Mouse (Mus musculus): ENCODE measurements around the gene Samd10. TPM values are rescaled to one million over a fixed set of nuclear protein-coding genes. Genes with fewer than 3 reads are reported as not detected.

Samd10 gene
- polyA plus RNA-seq, 1 experiment = 26.1 TPM

- H3K27me3 ChIP-seq (replicated peaks; ENCODE audit: control insufficient read depth, insufficient read depth, low read length) = no peaks in the 10 kb centered on the region
- no peaks in the 10 kb centered on the region for H3K36me3 ChIP-seq (ENCODE audit: control insufficient read depth, insufficient read depth, low read length)
- no peak for DNase-seq
- TF ChIP-seq POLR2A (IDR thresholded peaks at IDR 0.05; ENCODE audit: low read depth, low read length) = no peak
- TF ChIP-seq CTCF (conservative IDR thresholded peaks at IDR 0.05; ENCODE audit: insufficient read depth, insufficient read length, low read depth, low read length) = no peak
- H3K4me3 ChIP-seq (ENCODE audit: insufficient read depth, low read depth, low read length) = peak overlapping the region; percentile 96
- peak overlapping the region; percentile 69 for H3K27ac ChIP-seq (ENCODE audit: insufficient read depth, low read depth, low read length)
- WGBS = 44% methylated on average over 6 of the region's 6 CpGs
- H3K4me1 ChIP-seq (ENCODE audit: control insufficient read depth, insufficient read depth, low read length) = peaks cover 9% of the 10 kb centered on the region; the same call in 1 of the 2 replicates
Measured at GRCm38 (mm10) chr2:181600226-181600758, 1.3 kb upstream of the Samd10 start.

- Histone ChIP-seq H3K27ac (ENCODE audit: insufficient read depth, low read depth, low read length) (no peak overlapping the region), H3K4me3 (ENCODE audit: insufficient read depth, low read depth, low read length) (no peak overlapping the region), H3K36me3 (ENCODE audit: control insufficient read depth, insufficient read depth, low read length) (no peaks in the 10 kb centered on the region), H3K4me1 (ENCODE audit: control insufficient read depth, insufficient read depth, low read length) (peaks cover 13% of the 10 kb centered on the region; the same call in 1 of the 2 replicates), H3K27me3 (replicated peaks; ENCODE audit: control insufficient read depth, insufficient read depth, low read length) (no peaks in the 10 kb centered on the region)
- WGBS = 74% methylated on average over 7 of the region's 7 CpGs
- no peak for DNase-seq
- TF ChIP-seq CTCF (conservative IDR thresholded peaks at IDR 0.05; ENCODE audit: insufficient read depth, insufficient read length, low read depth, low read length) (no peak), POLR2A (IDR thresholded peaks at IDR 0.05; ENCODE audit: low read depth, low read length) (no peak)
Measured at GRCm38 (mm10) chr2:181597378-181598061, 1.5 kb downstream of the Samd10 start.

GRCm38 (mm10) chr2:181596221-181596960, 2.6 kb downstream of the Samd10 start:
- no peak for TF ChIP-seq CTCF (conservative IDR thresholded peaks at IDR 0.05; ENCODE audit: insufficient read depth, insufficient read length, low read depth, low read length)
- TF ChIP-seq POLR2A (IDR thresholded peaks at IDR 0.05; ENCODE audit: low read depth, low read length) = no peak
- Histone ChIP-seq H3K4me1 (ENCODE audit: control insufficient read depth, insufficient read depth, low read length) (peaks cover 17% of the 10 kb centered on the region; the same call in 1 of the 2 replicates), H3K27ac (ENCODE audit: insufficient read depth, low read depth, low read length) (no peak overlapping the region), H3K36me3 (ENCODE audit: control insufficient read depth, insufficient read depth, low read length) (no peaks in the 10 kb centered on the region), H3K4me3 (ENCODE audit: insufficient read depth, low read depth, low read length) (no peak overlapping the region), H3K27me3 (replicated peaks; ENCODE audit: control insufficient read depth, insufficient read depth, low read length) (no peaks in the 10 kb centered on the region)
- no peak for DNase-seq
- WGBS = 69% methylated on average over 6 of the region's 6 CpGs

GRCm38 (mm10) chr2:181594946-181595696, 3.9 kb downstream of the Samd10 start:
- TF ChIP-seq POLR2A (IDR thresholded peaks at IDR 0.05; ENCODE audit: low read depth, low read length) (no peak), CTCF (conservative IDR thresholded peaks at IDR 0.05; ENCODE audit: insufficient read depth, insufficient read length, low read depth, low read length) (peak; percentile 74)
- Histone ChIP-seq H3K36me3 (ENCODE audit: control insufficient read depth, insufficient read depth, low read length) (no peaks in the 10 kb centered on the region), H3K27me3 (replicated peaks; ENCODE audit: control insufficient read depth, insufficient read depth, low read length) (no peaks in the 10 kb centered on the region), H3K4me1 (ENCODE audit: control insufficient read depth, insufficient read depth, low read length) (peaks cover 12% of the 10 kb centered on the region; the same call in 1 of the 2 replicates), H3K27ac (ENCODE audit: insufficient read depth, low read depth, low read length) (no peak overlapping the region), H3K4me3 (ENCODE audit: insufficient read depth, low read depth, low read length) (no peak overlapping the region)
- 72% methylated on average over 4 of the region's 4 CpGs for WGBS
- peak; percentile 64 for DNase-seq

GRCm38 (mm10) chr2:181593937-181594336, 5.1 kb downstream of the Samd10 start:
- Histone ChIP-seq H3K27ac (ENCODE audit: insufficient read depth, low read depth, low read length) (no peak overlapping the region), H3K36me3 (ENCODE audit: control insufficient read depth, insufficient read depth, low read length) (no peaks in the 10 kb centered on the region), H3K4me1 (ENCODE audit: control insufficient read depth, insufficient read depth, low read length) (peaks cover 12% of the 10 kb centered on the region; the same call in 1 of the 2 replicates), H3K4me3 (ENCODE audit: insufficient read depth, low read depth, low read length) (no peak overlapping the region), H3K27me3 (replicated peaks; ENCODE audit: control insufficient read depth, insufficient read depth, low read length) (no peaks in the 10 kb centered on the region)
- DNase-seq = no peak
- TF ChIP-seq CTCF (conservative IDR thresholded peaks at IDR 0.05; ENCODE audit: insufficient read depth, insufficient read length, low read depth, low read length) (no peak), POLR2A (IDR thresholded peaks at IDR 0.05; ENCODE audit: low read depth, low read length) (no peak)

GRCm38 (mm10) chr2:181593042-181593421, 6.0 kb downstream of the Samd10 start:
- peak overlapping the region; percentile 84 for H3K4me3 ChIP-seq (ENCODE audit: insufficient read depth, low read depth, low read length)
- DNase-seq = no peak
- H3K27ac ChIP-seq (ENCODE audit: insufficient read depth, low read depth, low read length) = peak overlapping the region; percentile 80
- under 1% methylated on average over 6 of the region's 6 CpGs for WGBS
- H3K4me1 ChIP-seq (ENCODE audit: control insufficient read depth, insufficient read depth, low read length) = peaks cover 12% of the 10 kb centered on the region; the same call in 1 of the 2 replicates
- no peaks in the 10 kb centered on the region for H3K36me3 ChIP-seq (ENCODE audit: control insufficient read depth, insufficient read depth, low read length)
- H3K27me3 ChIP-seq (replicated peaks; ENCODE audit: control insufficient read depth, insufficient read depth, low read length) = no peaks in the 10 kb centered on the region
- no peak for TF ChIP-seq POLR2A (IDR thresholded peaks at IDR 0.05; ENCODE audit: low read depth, low read length)
- TF ChIP-seq CTCF (conservative IDR thresholded peaks at IDR 0.05; ENCODE audit: insufficient read depth, insufficient read length, low read depth, low read length) = no peak
